Mouse (Mus musculus) megakaryocyte-erythroid progenitor cell, adult 5-6 weeks (primary cell): ENCODE data around the gene Creb5. TPM values are rescaled to one million over a fixed set of nuclear protein-coding genes. Genes with fewer than 3 reads are reported as not detected.
A peak's percentile ranks its signal among the peaks of the same experiment; 100 is the strongest.

Source experiments
- ATAC-seq: replicated peaks from 2 replicates; pipeline ENCODE4 v1.8.0; 2016; ENCODE audit warnings: mild to moderate bottlenecking, inconsistent platforms; ENCODE audit not compliant: severe bottlenecking, poor library complexity, low FRiP score, low TSS enrichment
- total RNA-seq, 2 experiments: library from RNA; stranded (forward) in 1 of 2; stranded (reverse) in 1 of 2; fragments of 200-1000, 215-1000 nt in 1 of 2; fragments of >200 nt in 1 of 2; fragmentation: Nextera tagmentation in 1 of 2; gene quantifications; 2 replicates each; pipeline ENCODE4 v1.2.3; 2014 to 2017

Gene Creb5
- not detected in 2 replicates for total RNA-seq (2014; fragmentation: Nextera tagmentation)
- not detected in 2 replicates for total RNA-seq (2017)

DNA sequence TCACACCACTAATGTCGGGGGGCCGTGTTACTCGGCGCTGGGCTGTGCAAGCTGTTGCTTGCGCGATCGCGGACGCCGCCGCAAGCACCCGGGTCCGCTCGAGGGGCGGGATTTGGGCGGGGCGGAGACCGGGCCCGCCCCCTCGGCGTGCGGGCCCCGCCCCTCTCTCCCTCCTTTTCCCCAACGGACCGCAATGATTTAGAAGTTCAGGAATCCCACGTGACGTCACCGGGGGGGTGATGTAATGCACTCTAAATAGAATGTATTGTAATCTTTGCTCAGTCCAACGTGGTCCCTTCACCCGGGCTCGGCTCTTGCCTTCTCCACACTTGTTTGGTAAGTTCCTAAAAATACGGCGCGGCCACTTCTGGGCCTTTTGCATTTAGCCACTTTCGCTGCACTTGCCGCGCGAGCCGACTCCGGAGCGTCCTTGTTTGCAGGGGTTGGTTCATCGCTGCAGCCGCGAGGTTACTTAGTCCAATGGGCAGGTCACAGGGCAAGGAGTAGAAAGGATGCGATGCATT, at the start of gene Creb5:
Gene Creb5 (plus strand): TSS at position 233 of the 524 bp plus-strand sequence.
- peak; percentile 38 for ATAC-seq

DNA sequence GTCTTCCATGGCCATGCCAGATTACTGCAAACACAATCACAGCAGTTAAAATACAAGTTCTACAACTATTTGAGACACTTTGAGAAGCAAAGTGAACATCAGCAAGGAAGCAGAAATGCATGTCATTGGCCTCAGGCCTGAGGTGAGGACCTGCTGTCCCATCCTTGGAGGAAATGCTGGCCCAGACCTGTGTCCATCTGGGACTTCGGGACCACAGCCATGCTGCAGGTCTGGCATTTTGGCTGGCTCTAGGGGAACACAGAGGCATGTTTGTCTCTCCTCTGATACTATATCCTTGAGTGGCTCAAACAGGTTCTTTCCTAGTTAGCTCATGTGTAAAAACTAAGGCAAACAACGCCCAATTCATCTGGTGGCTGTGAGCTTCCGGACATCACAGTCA, 27.2 kb upstream of the Creb5 start:
- no peak for ATAC-seq

DNA sequence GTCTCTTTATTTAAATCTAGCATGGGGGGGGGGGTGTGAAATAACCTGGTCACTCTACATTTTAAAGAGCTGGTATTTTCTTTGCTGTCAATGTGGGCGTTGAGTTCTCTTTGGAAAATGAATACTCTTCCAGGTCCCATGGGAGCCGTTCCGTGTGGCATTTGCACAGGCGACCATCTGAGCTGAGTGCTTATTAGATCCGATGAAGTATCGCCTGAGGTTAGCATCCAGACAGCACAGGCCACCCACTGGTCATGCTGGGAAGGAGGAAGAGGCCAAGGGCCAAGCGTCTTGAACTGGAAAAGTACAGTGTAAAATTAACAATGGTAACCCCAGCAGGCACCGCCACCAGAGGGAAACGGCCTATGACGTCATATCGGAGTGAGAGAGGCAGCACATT, 24.7 kb upstream of the Creb5 start:
- no peak for ATAC-seq

DNA sequence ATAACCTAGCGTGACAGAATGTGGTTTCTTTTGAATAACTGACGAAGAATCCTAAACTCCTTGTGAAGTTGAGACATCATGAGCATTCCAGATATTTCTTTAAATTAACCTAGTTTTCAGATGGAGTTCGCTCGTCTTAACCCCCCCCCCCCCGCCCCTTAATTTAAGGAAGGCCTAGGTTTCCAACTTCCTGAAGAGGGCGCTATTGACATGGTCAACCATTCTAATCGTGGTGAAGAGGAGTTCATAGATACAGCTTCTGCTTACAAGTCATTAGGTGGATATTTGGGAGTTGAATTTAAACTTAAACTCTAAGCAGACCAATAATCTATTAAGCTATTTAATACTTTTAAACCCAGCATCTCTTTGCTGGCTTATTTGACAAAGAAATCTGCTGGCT, 20.0 kb upstream of the Creb5 start:
- no peak for ATAC-seq

- ATAC-seq: no peak
Measured at GRCm38 (mm10) chr6:53267732-53268505, 19.2 kb upstream of the Creb5 start.

DNA sequence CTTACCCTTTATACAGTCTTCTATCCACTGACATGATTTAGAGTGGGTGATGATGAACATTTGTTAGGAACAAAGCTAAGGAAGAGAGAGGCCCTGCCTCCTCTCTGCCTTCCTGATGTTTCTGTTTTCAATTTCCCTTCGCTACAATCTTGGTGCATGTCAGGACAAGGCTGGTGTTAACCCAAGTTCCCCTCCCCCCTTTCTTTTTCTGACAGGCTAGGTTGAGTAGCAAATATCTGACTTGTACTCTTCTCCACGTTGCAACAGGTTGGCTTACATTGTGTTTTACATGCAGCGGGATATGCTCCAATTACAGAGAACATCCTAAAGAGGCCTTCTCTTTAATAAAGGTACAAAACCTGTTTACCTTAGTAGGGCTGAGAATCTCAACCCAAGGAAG, 15.9 kb upstream of the Creb5 start:
- no peak for ATAC-seq

DNA sequence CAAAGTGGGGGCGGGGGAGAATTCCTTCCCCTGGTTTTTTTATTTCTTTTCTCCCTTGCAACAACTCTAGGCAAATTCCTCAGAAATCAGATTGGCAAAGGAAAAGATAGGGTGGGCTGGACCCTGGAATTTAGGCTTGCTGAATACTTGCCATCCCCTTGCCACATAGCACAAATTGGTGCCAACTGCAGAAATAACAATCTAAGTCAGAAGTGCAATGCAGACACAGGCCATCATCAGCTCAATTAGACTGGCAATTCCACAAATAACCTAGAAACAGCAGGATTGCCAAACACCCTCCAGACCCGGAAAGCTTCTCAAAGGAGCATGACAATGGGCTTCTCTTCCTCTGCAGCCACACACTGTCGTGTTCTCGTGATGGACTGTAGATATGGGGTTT, 15.4 kb upstream of the Creb5 start:
- no peak for ATAC-seq

DNA sequence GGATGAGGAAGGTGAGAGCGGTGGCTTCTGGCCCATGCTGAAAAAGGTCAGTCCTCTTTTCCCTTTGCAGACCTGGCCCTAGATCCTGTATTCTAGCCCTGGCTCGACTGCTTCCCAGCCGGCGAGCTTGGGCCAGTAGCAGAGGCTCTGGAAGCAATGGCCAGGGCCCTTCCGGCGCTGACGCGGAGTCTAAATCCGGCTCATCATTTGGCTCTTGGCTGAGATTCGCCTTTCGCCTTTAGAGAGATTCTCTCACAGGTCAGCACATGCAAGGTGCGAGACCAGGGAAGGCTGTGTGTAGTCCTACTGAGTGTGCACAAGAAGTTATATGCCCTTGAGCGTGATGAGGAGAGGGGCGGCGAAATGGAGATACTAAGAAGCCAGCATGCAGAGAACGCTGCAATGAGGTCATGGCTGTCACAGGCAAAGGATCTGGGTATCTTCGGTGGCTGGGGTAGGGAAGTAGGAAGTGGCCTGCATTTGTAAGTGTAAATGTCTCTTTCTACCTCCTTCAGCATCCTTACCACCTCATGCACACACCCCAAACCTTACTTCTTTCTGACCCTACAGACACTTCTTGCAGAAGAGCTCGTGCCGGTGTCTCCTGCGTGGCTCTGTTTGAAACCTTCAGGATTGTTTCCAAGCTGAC, 557 bp upstream of the Creb5 start:
- no peak; the same call in 1 of the 2 replicates for ATAC-seq

DNA sequence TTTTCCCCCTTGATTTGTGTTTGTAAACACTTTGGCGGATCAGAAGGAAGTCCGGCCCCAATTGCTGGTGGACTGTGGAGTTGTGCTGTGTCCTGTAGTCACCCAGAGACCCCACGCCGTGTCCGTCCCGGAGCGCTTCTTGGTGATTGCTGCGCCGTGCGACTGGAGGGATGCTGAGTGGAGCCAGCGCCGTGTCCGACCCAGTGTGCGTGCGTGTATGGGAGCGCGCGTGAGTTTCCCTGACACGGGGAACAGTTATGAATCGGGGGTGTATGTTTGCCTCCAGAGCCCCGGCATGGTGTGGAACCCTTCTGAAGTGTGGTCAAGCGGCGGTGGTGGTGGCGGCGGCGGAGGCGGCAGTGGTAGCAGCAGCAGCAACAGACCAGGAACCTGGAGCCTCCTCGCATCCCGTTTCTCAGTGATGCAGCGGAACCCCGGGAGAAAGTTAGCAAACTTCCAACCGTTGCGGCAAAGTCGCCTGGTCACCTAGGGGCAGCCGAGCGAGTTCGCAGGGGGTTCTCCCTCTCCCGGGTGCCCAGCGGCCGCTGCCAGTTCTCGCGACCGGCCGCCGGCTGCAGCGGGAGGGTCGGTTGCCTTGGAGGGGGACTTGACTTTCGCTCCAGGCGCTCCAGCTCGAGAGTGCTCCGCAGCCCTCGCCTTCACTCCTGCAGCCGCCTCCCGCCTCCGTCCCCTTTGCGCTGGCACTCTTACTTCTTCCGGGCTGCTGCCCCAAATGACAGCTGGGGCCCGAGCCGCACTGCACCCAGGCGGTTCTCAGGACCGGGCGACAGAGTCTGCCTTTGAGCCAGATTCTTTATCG, 702 bp downstream of the Creb5 start:
- 0 out of 2 replicates have a peak, but pooled peaks have one; percentile 23 for ATAC-seq

DNA sequence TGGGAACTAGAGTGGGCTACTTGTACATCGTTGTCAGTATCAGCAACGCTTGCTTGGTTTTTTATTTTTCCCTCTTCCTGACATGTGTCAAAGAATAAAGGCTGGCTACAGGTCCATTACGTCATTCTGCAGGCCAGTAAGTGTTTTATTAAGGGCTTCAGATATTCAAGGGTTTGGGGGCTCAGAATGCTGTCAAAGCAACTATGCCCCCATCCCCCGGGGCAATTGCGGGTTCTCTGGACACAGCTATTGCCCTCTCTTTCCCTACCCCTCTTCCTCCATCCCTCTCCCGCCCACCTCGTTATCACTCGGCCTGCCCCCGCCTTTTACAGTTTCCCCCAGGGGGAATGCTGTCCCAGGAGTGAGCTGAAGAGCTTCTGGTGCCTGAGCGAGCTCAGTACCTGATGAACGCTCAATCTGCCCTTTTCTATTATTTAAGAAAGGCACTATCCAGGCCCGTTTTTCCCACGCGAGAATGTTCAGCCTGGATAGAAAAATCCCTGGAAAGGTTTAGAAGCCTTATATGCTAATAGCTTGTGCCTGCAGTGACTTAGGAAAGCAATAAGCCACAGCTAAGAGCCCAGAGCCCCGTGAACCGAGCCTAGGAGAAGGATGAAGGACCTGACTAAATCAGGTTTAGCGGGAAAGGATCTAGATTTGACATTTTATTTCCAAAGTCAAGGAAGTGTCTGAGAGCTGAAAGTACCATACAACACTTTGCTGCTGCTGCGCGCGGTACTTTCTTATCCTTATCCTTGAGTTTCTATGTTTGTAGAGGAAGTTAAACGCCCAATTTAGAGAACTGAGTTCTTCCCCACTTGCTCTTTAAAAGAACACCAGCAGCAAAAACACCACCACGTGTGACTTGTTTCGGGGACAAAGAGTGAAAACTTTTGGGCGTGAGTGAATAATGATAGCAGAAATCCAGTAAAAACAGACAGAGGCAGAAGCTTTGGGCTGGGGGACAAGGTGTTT, 1.8 kb downstream of the Creb5 start:
- no peak for ATAC-seq

DNA sequence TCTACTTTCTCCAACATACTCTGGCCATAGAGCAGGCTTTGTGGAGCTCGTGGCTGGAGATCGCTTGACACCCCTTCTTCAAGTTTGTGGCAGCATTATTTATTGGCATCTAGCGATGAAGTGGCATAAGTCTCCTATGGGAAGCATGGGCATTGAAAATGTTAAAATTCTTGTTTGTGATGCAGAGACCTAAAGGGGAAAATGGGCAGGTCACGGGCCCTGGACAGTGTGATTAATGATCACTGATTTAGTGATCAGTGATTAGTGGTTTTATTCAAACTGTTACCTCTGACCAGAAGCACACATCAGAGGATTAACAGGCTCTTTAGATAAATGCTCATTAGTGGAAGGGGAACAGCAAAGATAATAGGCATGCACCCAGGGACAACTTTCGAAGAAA, 2.6 kb downstream of the Creb5 start:
- no peak for ATAC-seq

GRCm38 (mm10) chr6:53290215-53290990, 3.3 kb downstream of the Creb5 start:
- no peak for ATAC-seq

- no peak for ATAC-seq
Measured at GRCm38 (mm10) chr6:53292931-53293330, 5.9 kb downstream of the Creb5 start.

DNA sequence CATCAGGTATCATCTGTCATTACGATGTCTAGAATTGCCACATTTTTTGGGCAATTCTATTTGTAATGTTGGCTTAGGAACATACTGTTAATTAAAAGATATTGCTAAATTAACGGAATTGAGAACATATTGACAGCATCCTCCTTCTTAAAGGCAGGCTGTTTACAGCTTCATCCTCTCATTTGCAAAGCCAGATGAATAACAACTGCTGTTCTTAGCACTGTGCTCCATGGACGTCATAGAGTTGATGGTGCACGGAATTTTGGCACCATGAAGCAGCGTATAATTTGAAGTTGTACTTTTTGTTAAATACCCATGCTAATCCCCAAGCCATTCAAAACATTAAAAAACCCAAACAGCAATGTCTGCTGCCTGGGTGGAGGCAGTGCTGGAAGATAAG, 10.8 kb downstream of the Creb5 start:
- ATAC-seq: no peak

DNA sequence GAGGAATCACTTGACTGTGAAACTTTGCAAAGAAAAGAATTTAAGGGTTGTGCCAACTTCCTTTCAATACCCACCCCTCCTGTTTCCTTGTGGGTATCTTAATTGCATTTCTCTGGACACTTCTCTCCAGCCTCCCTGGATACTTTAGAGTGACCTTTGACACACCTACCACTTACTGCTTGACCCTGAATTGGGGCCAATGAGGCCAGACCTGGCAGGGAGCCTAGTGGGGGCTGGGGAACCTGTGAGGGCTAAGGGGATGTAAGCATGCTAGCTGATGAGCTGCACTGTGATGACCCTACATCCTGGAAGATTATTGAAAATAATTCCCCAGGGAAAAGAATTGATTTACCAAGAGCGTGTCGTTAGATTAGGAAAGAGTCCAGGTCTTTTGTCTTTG, 17.1 kb downstream of the Creb5 start:
- no peak for ATAC-seq

DNA sequence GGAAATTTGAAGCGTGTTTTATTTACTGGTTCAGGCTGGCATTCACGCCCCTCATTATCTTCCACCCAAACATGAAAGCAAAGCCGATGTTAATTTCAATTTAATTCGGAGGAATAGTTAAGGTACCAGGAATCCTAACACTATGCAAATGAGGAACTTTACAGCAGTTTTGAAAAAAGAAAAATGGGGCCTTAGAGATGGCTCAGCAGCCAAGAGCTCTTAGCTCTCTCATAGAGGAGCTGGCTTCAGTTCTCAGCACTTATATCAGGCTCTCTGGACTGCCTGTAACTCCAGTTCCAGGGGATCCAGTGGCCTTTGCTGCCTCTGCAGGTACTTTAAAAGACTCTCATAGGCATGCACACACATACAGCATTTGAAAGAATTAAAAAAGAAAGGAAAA, 19.1 kb downstream of the Creb5 start:
- no peak for ATAC-seq

DNA sequence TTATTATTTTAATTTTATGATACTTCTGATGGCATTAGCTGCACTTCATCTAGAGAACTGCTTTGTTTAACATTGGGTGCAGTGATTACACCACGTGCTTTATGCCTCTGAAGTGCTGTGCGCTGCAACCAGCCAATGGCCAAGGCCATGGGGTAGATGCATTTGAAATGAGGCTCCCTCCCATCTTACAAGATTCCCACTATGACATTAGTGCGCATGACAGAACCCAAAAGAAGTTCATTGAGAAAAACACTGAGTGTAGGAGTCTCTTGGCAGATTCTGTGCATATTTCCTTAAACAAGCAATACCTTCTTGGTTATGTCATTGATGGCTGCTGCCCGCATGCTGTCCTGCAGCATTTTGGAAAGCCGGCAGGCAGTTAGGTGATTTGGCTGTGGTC, 19.6 kb downstream of the Creb5 start:
- ATAC-seq: no peak

DNA sequence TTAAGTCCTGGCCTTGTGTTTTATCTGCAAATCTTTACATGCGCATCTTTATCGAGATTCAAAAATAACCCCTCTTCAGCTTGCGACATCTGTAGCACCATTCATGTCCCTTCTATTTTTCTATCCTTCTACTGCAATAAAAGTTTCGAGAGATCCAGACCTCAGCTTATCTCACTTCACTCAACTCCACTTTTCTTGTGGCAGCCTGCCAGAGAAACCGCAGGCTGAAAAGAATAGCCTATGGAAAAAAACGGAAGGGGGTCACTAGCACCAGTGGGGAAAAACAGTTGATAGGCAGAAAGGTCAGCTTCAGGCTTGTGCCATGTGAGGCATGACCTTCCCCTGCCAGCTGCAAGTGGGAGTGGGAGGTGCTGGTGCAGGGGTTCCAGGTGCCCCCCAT, 21.6 kb downstream of the Creb5 start:
- peak; percentile 44; the same call in 1 of the 2 replicates for ATAC-seq
